15 mouse cellular contexts compared by ENCODE assay signal in genomic region chr14:103536334-103536733, GRCm38 (mm10). TPM values are rescaled to one million over a fixed set of nuclear protein-coding genes. Genes with fewer than 3 reads are reported as not detected.
A peak's percentile ranks its signal among the peaks of the same experiment; 100 is the strongest.
DNase-seq lines count a peak whose midpoint lies in the region; ATAC-seq lines count a peak whose summit lies in the region.
"Had no signal": no experiment of that assay in that cellular context is flagged by ENCODE, and none has a peak within 500 bp of the region (broad histone marks: within the 10 kb centered on the region; RNA-seq: fewer than 3 reads in every experiment).

No protein-coding gene starts in this region.

- no peak overlapping the region for H3K4me2 ChIP-seq in forebrain, embryonic 14.5 days (ENCODE audit: low read length)
- H3K4me2 ChIP-seq: limb, embryonic 13.5 days had no signal

- H3K36me3 ChIP-seq in forebrain, embryonic 14.5 days (ENCODE audit: control insufficient read depth, insufficient read depth, low read length): no peaks in the 10 kb centered on the region
- H3K36me3 ChIP-seq: limb, embryonic 13.5 days; midbrain, embryonic 10.5 days had no signal

- ATAC-seq in forebrain, embryonic 14.5 days: no peak
- ATAC-seq: inflammation-experienced regulatory T-cells, adult 6 months had no signal

- H3K9ac ChIP-seq in forebrain, embryonic 14.5 days (ENCODE audit: low read length): no peak overlapping the region
- H3K9ac ChIP-seq: limb, embryonic 13.5 days had no signal

- no peaks in the 10 kb centered on the region for H3K27me3 ChIP-seq in forebrain, embryonic 14.5 days (replicated peaks; ENCODE audit: control insufficient read depth, insufficient read depth, low read length)
- H3K27me3 ChIP-seq: limb, embryonic 13.5 days had no signal

- DNase-seq in kidney, postnatal 4 days: peak; percentile 21 to 29
- no peak for DNase-seq in kidney, adult 8-10 months
- peak; percentile 24 for DNase-seq in ES-CJ7 (ENCODE audit: low read depth, low spot score)
- peak; percentile 62 for DNase-seq in embryo, embryonic 11 days
- peak; percentile 49 for DNase-seq in mesoderm, embryonic 11.5 days (ENCODE audit: low read depth, low spot score)
- no peak for DNase-seq in frontal cortex, adult 2 months (ENCODE audit: extremely low spot score in 1 of 2, low spot score in 1 of 2)
- DNase-seq in forebrain, embryonic 14.5 days (ENCODE audit: low spot score): no peak
- DNase-seq: heart, adult 18-20 months; kidney, postnatal 36 days; layer of hippocampus, postnatal 36 days; lung, adult 2 months had no signal

- no peak overlapping the region for H3K27ac ChIP-seq in forebrain, embryonic 14.5 days (ENCODE audit: low read depth, low read length)
- H3K27ac ChIP-seq: limb, embryonic 13.5 days; midbrain, embryonic 10.5 days had no signal

- WGBS in forebrain, embryonic 14.5 days: 38% methylated on average over 10 of the region's 10 CpGs

- no peak overlapping the region for H3K4me3 ChIP-seq in forebrain, embryonic 14.5 days (ENCODE audit: low read depth, low read length)
- H3K4me3 ChIP-seq: limb, embryonic 13.5 days; midbrain, embryonic 10.5 days had no signal

- H3K4me1 ChIP-seq in forebrain, embryonic 14.5 days (ENCODE audit: control insufficient read depth, insufficient read depth, low read length): no peaks in the 10 kb centered on the region
- H3K4me1 ChIP-seq: limb, embryonic 13.5 days; midbrain, embryonic 10.5 days had no signal

- no peaks in the 10 kb centered on the region for H3K9me3 ChIP-seq in forebrain, embryonic 14.5 days (replicated peaks; ENCODE audit: control insufficient read depth, low read length)
- H3K9me3 ChIP-seq: limb, embryonic 13.5 days; midbrain, embryonic 10.5 days had no signal

RNA-seq across cellular contexts. Expression of gene Scel, which starts 23.2 kb away (rescaled TPM):
- polyA plus RNA-seq in frontal cortex, adult 2 months (2012; rRNA removed): 1.3 and 1.4 TPM in 2 replicates
- 0.18 and 0.23 TPM in 2 replicates for polyA plus RNA-seq in forebrain, embryonic 14.5 days (2014; fragmentation: Nextera tagmentation; extraction: Ambion mirVana)
- polyA plus RNA-seq: testis, adult 2 months had no signal

Comparison
In these comparisons a context has a peak if more than half of its experiments do, and no peak if none do; other contexts are left out.
1. DNase-seq: peak in kidney, postnatal 4 days (2 of 2), ES-CJ7 (single experiment), embryo, embryonic 11 days (single experiment) and mesoderm, embryonic 11.5 days (single experiment); none in kidney, adult 8-10 months (0 of 2), frontal cortex, adult 2 months (0 of 2) and forebrain, embryonic 14.5 days (single experiment).